Mouse (Mus musculus) brown adipose tissue, adult 24 weeks (tissue): Measurements from ENCODE around the gene Gsto1. TPM values are rescaled to one million over a fixed set of nuclear protein-coding genes. Genes with fewer than 3 reads are reported as not detected.
"Not testable (repeated sequence)": the region's sequence is repeated elsewhere in the genome, so short reads cannot be mapped to it uniquely, and the experiment has no call there.

Experiments
- H3K27ac ChIP-seq: fragments of 200-500 bp; replicated peaks from 2 replicates; pipeline ENCODE4 v1.5.1; 2012; ENCODE audit warnings: low read depth, mild to moderate bottlenecking, low read length
- H3K4me1 ChIP-seq: fragments of 200-500 bp; 2 replicates; pipeline ENCODE4 v1.6.1; 2012; ENCODE audit warnings: low read length, mixed read lengths; ENCODE audit not compliant: control insufficient read depth, insufficient read depth, insufficient read length
- H3K4me3 ChIP-seq: fragments of 200-500 bp; 2 replicates; pipeline ENCODE4 v1.5.1; 2012; ENCODE audit warnings: low read depth, mild to moderate bottlenecking, low read length, moderate library complexity; ENCODE audit not compliant: insufficient read depth
- polyA plus RNA-seq: library from polyadenylated mRNA; stranded (reverse); fragments of >200 nt; gene quantifications from 2 replicates; pipeline ENCODE4 v1.2.4, GENCODE M21; 2012; ENCODE audit not compliant: missing spikeins, insufficient read depth, insufficient read length

Gene Gsto1
- polyA plus RNA-seq, 1 experiment, result 196 TPM

DNA sequence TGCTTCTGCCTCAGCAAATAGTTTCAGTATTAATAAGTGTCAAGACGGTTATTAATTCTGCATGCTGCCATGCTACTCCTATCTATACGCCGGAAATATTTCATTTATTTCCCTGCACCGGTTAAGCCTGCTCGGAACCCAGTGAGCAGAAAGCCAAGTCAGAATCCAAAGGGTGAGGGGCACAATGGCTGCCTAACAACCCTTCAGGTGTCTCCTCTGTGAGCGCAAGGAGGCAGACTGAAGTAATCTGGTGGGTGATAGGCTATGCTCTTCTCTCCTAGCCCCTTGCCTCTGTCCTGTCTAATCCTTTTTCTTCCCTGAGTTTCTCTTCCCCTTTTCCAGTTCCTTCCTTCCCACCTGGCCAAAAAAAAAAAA, 17.3 kb upstream of the Gsto1 start:
- Histone ChIP-seq H3K27ac (no peak overlapping the region), H3K4me1 (no peaks in the 10 kb centered on the region), H3K4me3 (peak overlapping the region; percentile 44)

DNA sequence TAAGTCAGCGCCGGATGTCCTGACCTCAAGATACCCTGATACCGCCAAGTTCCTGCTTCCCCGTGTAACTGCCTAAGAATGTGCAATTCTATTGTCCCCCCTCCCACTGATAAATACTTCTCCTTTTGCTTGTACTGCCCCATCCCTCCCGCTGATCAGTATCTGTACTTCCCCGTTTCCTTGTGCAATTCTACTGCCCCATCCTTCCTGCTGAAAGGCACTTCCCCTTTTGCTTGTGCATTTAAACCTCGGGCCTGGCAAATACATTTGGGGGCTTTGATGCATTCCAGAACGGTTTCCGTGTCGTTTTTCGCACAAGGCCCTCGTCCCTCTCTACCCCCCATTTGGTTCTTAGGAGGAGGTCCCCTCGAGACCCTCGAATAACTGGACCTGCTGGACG, 13.5 kb upstream of the Gsto1 start:
- not testable (repeated sequence) for H3K4me3 ChIP-seq, H3K27ac ChIP-seq

GRCm38 (mm10) chr19:47849735-47850134, 5.0 kb upstream of the Gsto1 start:
- H3K4me3 ChIP-seq, result no peak overlapping the region
- no peaks in the 10 kb centered on the region for H3K4me1 ChIP-seq
- no peak overlapping the region for H3K27ac ChIP-seq

More for the DNA sequence above, 13.5 kb upstream of the Gsto1 start:
- H3K4me1 ChIP-seq, result not testable (repeated sequence)

DNA sequence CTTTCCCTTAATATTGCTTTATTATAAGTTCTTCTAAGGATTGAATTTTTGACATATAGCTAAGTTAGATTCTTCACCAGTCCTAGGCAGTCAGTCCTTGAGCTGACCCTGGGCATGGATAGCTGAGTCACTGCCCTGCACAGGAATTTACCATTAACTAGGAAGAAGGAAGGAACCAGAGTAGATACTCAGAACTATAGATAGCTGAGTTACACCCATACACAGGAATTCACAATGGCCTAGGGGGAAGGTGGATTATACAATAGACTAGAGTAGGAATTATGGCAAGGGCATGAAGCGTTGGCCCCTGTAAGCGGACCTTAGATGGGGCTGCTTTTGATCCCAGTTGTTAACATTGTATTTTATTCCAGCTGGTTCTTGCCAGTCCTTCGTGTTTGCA, 2.6 kb upstream of the Gsto1 start:
- not testable (repeated sequence) for H3K4me3 ChIP-seq, H3K4me1 ChIP-seq, H3K27ac ChIP-seq

GRCm38 (mm10) chr19:47853053-47853452, 1.7 kb upstream of the Gsto1 start:
- Histone ChIP-seq H3K4me1 (no peaks in the 10 kb centered on the region), H3K27ac (no peak overlapping the region), H3K4me3 (no peak overlapping the region)

DNA sequence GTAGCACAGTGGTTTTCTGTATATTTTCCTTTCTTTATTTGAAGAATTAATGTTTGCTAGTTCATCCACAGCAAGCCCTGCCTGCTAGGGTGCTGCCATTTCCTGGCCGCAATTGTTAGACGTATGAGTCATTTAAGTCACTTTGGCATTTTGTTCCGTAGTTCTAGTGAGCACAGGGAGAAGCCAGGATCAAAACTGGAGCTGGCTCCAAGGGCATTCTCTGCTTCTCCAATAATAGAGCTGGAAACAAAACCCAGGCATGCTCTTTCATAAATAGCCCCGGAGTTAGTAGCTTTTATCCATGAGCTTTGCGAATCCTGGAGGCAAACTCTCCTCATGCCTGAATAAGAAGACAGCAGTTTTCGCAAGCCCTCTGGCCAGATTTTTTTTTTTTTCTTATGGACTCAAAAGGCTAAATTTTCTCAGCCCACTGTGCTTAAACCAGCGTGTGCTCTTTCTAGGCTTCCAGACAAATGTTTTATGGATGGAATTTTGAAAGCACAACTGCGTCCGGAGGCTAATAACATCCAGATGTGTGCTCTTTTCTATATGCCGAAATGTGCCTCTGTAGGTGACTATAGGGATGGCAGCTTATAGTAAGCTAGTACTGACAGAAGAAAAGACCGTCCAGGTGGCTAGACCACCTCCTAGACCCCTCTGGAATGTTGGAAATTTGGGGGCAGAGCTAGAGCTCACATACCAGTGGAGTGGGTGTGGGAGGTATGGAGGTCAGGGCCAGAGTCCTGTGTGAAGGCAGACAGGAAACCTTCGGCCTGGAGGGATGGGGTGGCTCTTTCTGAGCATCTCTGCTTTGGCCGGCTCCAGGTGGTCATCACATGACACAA, 597 bp upstream of the Gsto1 start:
- Histone ChIP-seq H3K4me3 (peak overlapping the region; percentile 49), H3K4me1 (no peaks in the 10 kb centered on the region), H3K27ac (no peak overlapping the region)

DNA sequence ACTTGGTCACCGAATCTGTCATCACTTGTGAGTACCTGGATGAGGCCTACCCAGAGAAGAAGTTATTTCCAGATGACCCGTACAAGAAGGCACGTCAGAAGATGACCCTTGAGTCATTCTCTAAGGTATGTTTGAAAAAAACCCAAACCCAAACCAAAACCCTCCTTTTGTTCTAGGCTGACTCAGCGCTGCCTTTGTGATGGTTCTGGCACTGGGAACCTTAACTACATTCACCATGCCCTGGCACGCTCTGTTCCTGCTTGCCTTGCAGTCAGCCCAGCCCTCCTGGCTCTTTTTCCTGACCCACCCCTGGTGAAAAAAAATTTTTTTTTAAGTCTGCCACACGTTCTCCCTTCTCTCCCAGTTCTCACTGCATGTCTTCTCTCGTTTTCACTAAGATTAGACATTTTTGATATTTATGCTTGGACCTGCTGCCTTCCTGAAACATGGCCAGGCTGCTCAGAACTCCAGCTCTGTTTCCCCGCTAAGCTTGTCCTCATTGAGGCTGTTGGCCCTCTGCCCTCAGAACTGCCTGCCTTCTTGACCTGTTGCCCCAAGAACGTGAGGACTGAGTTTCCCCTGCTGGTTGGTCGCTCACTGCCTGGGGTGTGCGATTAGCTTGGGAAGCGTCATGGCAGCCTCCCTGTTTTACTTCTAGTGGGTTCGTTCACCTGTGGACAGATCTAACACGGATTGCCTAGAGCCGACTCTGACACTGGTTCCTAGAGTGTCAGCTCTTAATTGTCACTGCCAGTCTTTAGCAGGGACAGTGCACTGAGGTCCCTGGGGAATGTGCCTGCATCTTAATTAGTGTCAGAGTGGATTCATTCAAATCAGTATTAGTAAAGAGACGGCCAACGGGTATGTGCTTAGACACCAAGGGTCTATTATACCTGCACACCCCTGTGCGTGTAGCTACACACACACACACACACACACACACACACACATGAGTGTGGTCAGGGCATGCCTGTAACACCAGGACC, 3.5 kb downstream of the Gsto1 start:
- Histone ChIP-seq H3K4me3 (no peak overlapping the region), H3K4me1 (no peaks in the 10 kb centered on the region), H3K27ac (no peak overlapping the region)

DNA sequence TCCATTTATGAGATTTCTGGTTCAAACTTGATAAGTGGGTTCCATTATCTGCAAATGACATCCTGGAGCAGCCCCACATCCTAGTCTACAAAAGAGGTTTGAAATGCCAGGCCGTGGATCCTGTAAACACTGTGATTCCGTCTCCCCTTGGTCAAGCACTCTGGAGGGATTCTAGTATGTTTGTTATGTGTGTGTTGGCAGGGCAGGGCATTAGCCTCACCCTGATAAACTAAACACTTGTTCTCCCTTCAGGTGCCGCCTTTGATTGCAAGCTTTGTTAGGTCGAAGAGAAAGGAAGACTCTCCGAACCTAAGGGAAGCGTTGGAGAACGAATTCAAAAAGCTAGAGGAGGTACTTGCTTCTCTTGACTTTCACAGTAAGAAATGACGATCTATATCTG, 4.4 kb downstream of the Gsto1 start:
- Histone ChIP-seq H3K4me3 (no peak overlapping the region), H3K27ac (no peak overlapping the region), H3K4me1 (no peaks in the 10 kb centered on the region)

DNA sequence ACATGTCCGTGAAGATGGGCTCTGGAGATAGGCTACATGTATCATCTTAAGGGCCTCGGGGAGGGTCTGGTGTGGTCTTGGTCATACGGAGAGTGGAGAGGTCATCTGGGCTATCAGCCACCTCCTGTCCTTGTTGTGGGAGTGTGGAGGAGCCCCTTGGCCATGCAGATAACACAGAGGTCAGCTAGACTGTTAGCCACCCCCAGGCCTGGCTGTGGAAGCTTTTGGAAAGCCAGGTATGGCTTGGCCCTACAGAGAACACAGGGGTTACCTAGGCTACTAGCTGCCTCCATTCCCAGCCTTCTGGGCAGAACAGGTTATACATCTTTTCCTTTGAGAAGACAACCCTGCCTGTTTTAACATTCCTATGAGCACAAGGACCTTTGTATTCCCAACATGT, 7.8 kb downstream of the Gsto1 start:
- H3K4me1 ChIP-seq, result no peaks in the 10 kb centered on the region
- H3K27ac ChIP-seq, result no peak overlapping the region
- no peak overlapping the region for H3K4me3 ChIP-seq

DNA sequence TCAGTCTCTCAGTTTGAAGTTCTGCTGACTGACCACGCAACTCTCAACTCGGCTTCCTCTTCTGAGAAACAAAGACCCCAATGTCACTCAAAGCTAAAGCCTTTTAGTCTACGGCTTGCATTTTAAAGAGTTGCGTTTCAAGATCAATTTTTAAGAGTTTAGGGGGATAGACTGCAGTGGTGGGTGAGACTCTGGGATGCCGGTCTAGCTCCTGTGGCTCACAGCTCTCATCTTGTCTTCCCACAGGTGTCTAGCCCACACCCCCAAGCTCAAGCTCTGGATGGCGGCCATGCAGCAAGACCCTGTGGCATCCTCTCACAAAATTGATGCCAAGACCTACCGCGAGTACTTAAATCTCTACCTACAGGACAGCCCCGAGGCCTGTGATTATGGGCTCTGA, 9.3 kb downstream of the Gsto1 start:
- Histone ChIP-seq H3K27ac (no peak overlapping the region), H3K4me1 (no peaks in the 10 kb centered on the region), H3K4me3 (no peak overlapping the region)

- H3K4me1 ChIP-seq, result no peaks in the 10 kb centered on the region
- no peak overlapping the region for H3K27ac ChIP-seq
- no peak overlapping the region for H3K4me3 ChIP-seq
These were observed 10.0 kb downstream of the Gsto1 start for GRCm38 (mm10) chr19:47864721-47865120.

GRCm38 (mm10) chr19:47865353-47865947, 10.7 kb downstream of the Gsto1 start, which contains the start of gene Gsto2:
Gene Gsto2 (plus strand): TSS chr19:47865534.
- H3K4me3 ChIP-seq, result peak within 1 kb of the TSS; percentile 87
- H3K27ac ChIP-seq, result peak within 1 kb of the TSS; percentile 61

DNA sequence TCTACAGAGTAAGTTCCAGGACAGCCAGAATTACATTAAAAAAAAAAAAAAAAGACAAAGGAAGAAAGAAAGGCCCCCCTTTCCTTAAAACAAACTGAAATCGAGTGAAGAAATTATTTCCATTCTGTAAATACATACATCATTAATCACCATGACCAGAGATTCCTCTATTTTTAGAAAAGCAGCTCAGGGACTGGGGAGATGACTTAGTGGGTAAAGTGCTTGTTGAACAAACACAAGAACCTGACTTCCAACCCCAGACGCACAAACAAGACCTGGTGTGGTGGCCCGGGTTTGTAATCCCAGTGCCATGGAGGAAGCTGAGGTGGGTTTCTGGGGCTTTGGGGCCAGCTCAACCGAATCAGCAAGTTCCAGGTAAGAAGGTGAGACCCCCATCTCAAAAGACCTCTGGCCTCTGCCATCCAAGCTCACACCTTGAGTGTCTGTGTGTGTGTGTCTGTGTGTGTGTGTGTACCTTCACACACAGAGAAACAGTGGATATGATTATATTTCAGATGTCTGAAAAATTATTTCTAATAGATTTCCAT, 12.9 kb downstream of the Gsto1 start:
- Histone ChIP-seq H3K4me1 (no peaks in the 10 kb centered on the region), H3K4me3 (no peak overlapping the region), H3K27ac (no peak overlapping the region)

More at GRCm38 (mm10) chr19:47865353-47865947, 10.7 kb downstream of the Gsto1 start, which contains the start of gene Gsto2:
- no peaks in the 10 kb centered on the region for H3K4me1 ChIP-seq

- no peaks in the 10 kb centered on the region for H3K4me1 ChIP-seq
- H3K4me3 ChIP-seq, result no peak overlapping the region
- H3K27ac ChIP-seq, result no peak overlapping the region
These were observed 14.2 kb downstream of the Gsto1 start for GRCm38 (mm10) chr19:47868951-47869350.

GRCm38 (mm10) chr19:47869516-47869915, 14.7 kb downstream of the Gsto1 start:
- H3K27ac ChIP-seq, result no peak overlapping the region
- no peaks in the 10 kb centered on the region for H3K4me1 ChIP-seq
- no peak overlapping the region for H3K4me3 ChIP-seq
